Mouse (Mus musculus) myocyte (in vitro differentiated cells): ENCODE measurements at regions not wholly inside any gene's neighbourhood (a gene's known extent, or its start where the extent isn't known, plus 50 kb on each side); places are given as distances from the start of the nearest gene placed in this dataset.

ENCODE experiments used
- CEBPB ChIP-seq: IDR thresholded peaks from 2 replicates; pipeline ENCODE4 v1.6.1; 2011; ENCODE audit warnings: mild to moderate bottlenecking, moderate library complexity; ENCODE audit not compliant: poor library complexity, insufficient read depth, severe bottlenecking
- MYOD1 ChIP-seq, 3 experiments: IDR thresholded peaks; one replicate each; pipeline ENCODE4 v1.6.1; 2011; ENCODE audit warnings: control low read depth in 2 of 3, low read depth in 2 of 3, mild to moderate bottlenecking in 2 of 3, moderate library complexity in 1 of 3; ENCODE audit not compliant: insufficient read length in 2 of 3, control insufficient read depth in 1 of 3
- MYOG ChIP-seq, 3 experiments: IDR thresholded peaks; one replicate each; pipeline ENCODE4 v1.6.1; 2011; ENCODE audit warnings: control low read depth in 2 of 3, low read depth in 2 of 3, mild to moderate bottlenecking in 2 of 3; ENCODE audit not compliant: insufficient read length in 2 of 3, control insufficient read depth in 1 of 3, insufficient read depth in 1 of 3
- POLR2A ChIP-seq: IDR thresholded peaks from one replicate; pipeline ENCODE4 v1.6.1; 2011; ENCODE audit warnings: low read depth, mild to moderate bottlenecking, control low read depth, moderate library complexity; ENCODE audit not compliant: insufficient read length
- SRF ChIP-seq: IDR thresholded peaks from one replicate; pipeline ENCODE4 v1.6.1; 2011; ENCODE audit warnings: low read depth; ENCODE audit not compliant: control insufficient read depth, insufficient read length
- TCF12 ChIP-seq: IDR thresholded peaks from one replicate; pipeline ENCODE4 v1.6.1; 2011; ENCODE audit warnings: mild to moderate bottlenecking, control low read depth; ENCODE audit not compliant: poor library complexity, insufficient read depth, severe bottlenecking
- TCF3 ChIP-seq: IDR thresholded peaks from one replicate; pipeline ENCODE4 v1.6.1; 2011; ENCODE audit warnings: low read depth, control low read depth; ENCODE audit not compliant: insufficient read length
- USF1 ChIP-seq: IDR thresholded peaks from one replicate; pipeline ENCODE4 v1.6.1; 2011; ENCODE audit warnings: low read depth, mild to moderate bottlenecking, control low read depth, moderate library complexity

GRCm38 (mm10) chr6:89066588-89066987 lies 164.5 kb downstream of the Tpra1 start:
- TF ChIP-seq MYOG (IDR thresholded peaks at IDR 0.05; ENCODE audit: control insufficient read depth in 1 of 3, insufficient read depth in 1 of 3, insufficient read length in 2 of 3, low read depth in 2 of 3): no peak
- TF ChIP-seq POLR2A: no peak
- no peak for TF ChIP-seq TCF12
- TF ChIP-seq USF1: no peak
- no peak for TF ChIP-seq MYOD1 (IDR thresholded peaks at IDR 0.05; ENCODE audit: control insufficient read depth in 1 of 3, insufficient read length in 2 of 3, low read depth in 2 of 3)
- no peak for TF ChIP-seq TCF3
- no peak for TF ChIP-seq CEBPB
- no peak for TF ChIP-seq SRF
